Mouse (Mus musculus) bone marrow, adult 2 months (tissue): ENCODE data around the gene Trmt2a. TPM values are rescaled to one million over a fixed set of nuclear protein-coding genes. Genes with fewer than 3 reads are reported as not detected.
"Not testable (repeated sequence)": the region's sequence is repeated elsewhere in the genome, so short reads cannot be mapped to it uniquely, and the experiment has no call there.

ENCODE experiments used
- H3K27ac ChIP-seq: fragments of 200-500 bp; 2 replicates; pipeline ENCODE4 v1.5.1; 2012; ENCODE audit warnings: low read depth, mild to moderate bottlenecking, control low read depth, inconsistent platforms, low read length; ENCODE audit not compliant: control insufficient read depth, poor library complexity, insufficient read depth
- H3K4me1 ChIP-seq: fragments of 200-500 bp; 2 replicates; pipeline ENCODE4 v1.6.1; 2011; ENCODE audit warnings: low read length; ENCODE audit not compliant: control insufficient read depth, insufficient read depth
- H3K4me3 ChIP-seq: fragments of 200-500 bp; replicated peaks from 2 replicates; pipeline ENCODE3; 2011; ENCODE audit warnings: mild to moderate bottlenecking, low read depth, low read length, control low read depth; ENCODE audit not compliant: control insufficient read depth
- CTCF ChIP-seq: fragments of 200-500 bp; IDR thresholded peaks from 2 replicates; pipeline ENCODE4 v1.5.1; 2011; ENCODE audit warnings: low read length, control low read depth; ENCODE audit not compliant: control insufficient read depth, insufficient read depth
- POLR2A ChIP-seq: fragments of 200-500 bp; IDR thresholded peaks from 2 replicates; pipeline ENCODE4 v1.6.1; 2011; ENCODE audit warnings: low read depth, mild to moderate bottlenecking, control low read depth, low read length, borderline replicate concordance; ENCODE audit not compliant: control insufficient read depth
- WGBS: fragments of 180-500 bp; shearing (Covaris S2); methylation state at CpG from one replicate; pipeline ENCODE4 v1.1.7; 2018; 5-methylcytosine and 5-hydroxymethylcytosine counted together
- polyA plus RNA-seq: library from polyadenylated mRNA; stranded (reverse); fragments of >200 nt; gene quantifications from 2 replicates; pipeline ENCODE4 v1.2.4, GENCODE M21; 2011; ENCODE audit warnings: low replicate concordance; ENCODE audit not compliant: missing spikeins, insufficient read depth, insufficient read length

Gene Trmt2a
- polyA plus RNA-seq, 1 experiment: 104 TPM

DNA sequence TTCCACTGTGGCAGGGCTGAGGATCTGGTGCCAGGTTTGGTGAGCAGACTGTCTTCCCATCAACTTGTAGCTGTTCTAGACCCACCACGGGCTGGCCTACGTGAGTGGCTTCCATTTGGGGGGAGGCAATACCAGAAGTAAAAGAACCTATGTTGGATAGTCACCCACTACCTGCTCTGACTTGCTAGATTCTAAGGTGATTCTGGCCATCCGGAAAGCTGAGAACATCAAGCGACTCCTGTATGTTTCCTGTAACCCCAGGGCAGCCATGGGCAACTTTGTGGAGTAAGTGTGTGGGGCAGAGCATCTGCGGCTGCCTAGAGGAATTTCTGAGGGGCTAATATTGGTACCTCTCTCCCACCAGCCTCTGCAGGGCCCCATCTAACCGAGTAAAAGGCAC, 4.3 kb downstream of the Trmt2a start:
- H3K27ac ChIP-seq: no peak overlapping the region
- WGBS: 77% methylated on average over 6 of the region's 6 CpGs
- TF ChIP-seq POLR2A (no peak), CTCF (no peak)

DNA sequence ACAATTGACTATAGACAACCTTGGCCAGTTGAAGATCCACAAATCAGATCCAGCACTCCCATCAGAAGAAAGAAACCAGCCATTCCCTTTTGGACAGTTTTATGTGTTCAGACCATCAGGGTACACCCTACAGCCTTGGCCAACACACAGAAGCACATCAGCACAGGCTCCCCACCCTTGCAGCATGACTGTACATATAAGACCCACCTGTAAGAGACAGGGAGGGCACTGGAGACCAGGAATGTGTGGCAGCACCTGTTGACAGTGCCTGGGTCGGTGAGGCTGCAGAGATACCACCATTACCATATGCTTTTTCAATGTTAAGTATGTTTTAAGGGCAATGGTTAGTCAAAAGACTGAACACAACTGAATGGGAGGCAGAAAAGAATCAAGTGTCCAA, 5.4 kb downstream of the Trmt2a start:
- H3K4me1 ChIP-seq: peaks cover 3% of the 10 kb centered on the region
- H3K4me3 ChIP-seq: no peak overlapping the region
- TF ChIP-seq CTCF: no peak
- no peak for TF ChIP-seq POLR2A
- WGBS: 82% methylated on average over 1 of the region's 1 CpGs
- H3K27ac ChIP-seq: no peak overlapping the region

More for the DNA sequence above, 4.3 kb downstream of the Trmt2a start:
- Histone ChIP-seq H3K4me1 (peaks cover 3% of the 10 kb centered on the region), H3K4me3 (no peak overlapping the region)

DNA sequence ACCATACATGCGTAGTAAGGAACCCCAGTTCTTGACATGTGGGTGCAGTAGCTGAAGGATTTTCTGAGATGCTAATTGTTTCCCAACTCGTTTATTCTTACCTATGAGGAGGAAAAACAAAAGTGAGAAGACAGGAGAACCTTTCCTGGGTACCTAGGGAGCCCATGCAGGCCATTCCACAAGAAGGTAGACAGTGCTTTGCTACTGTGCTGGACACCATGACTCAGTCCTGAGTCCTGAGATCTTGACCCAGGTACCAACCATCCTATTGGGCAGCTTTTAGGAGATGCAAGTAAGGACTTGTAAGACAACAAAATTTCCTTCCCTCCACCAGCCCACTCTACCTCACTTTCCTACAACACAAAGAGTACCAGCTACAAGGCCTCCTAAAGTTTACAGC, 9.7 kb downstream of the Trmt2a start, which contains the start of gene Gm49776:
TSS of gene Gm49776 (minus strand) at position 101 of the 400 bp plus-strand sequence.
- 92% methylated on average over 2 of the region's 2 CpGs for WGBS
- H3K4me1 ChIP-seq: no peaks in the 10 kb centered on the region
- H3K27ac ChIP-seq: no peak within 1 kb of the TSS
- H3K4me3 ChIP-seq: no peak within 1 kb of the TSS
- TF ChIP-seq POLR2A (no peak), CTCF (no peak)

DNA sequence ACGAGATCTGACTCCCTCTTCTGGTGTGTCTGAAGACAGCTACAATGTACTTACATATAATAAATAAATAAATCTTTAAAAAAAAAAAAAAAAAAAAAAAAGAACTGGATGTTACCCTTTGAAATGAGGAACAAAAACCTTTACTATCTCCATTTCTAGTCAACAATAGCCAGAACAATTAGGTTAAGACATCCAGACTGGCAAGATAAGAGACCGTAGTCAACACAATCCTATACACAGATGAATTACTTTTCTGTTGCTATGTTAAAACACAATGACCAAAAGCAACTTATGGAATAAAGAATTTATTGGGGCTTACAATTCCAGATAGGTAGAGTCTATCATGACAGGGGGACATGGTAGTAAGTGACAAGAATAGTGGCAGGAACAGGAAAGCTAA, 16.5 kb downstream of the Trmt2a start:
- no peak for TF ChIP-seq CTCF
- TF ChIP-seq POLR2A: no peak
- Histone ChIP-seq H3K4me3 (no peak overlapping the region), H3K4me1 (no peaks in the 10 kb centered on the region), H3K27ac (no peak overlapping the region)
- WGBS: 91% methylated on average over 2 of the region's 2 CpGs

DNA sequence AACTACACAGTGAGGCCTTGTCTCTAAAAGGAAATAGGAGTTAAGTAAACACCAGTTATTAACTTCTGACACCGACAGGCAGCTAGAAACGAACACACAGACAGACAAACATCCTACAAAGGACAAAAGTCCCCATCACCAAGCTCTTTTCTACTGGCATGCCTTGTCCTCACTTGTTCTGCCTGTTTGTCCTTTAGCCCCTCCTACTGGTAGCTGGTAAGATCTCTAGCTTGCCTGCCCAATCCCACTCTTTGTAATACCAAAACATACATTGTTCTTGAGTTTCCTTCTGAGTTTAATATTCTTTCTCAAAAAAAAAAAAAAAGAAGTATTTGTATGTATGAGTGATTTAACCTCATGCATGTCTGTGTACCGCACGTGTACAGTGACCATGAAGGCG, 19.7 kb downstream of the Trmt2a start:
- no peak for TF ChIP-seq POLR2A
- Histone ChIP-seq H3K4me1 (no peaks in the 10 kb centered on the region), H3K4me3 (no peak overlapping the region), H3K27ac (no peak overlapping the region)
- WGBS: 92% methylated on average over 5 of the region's 5 CpGs

DNA sequence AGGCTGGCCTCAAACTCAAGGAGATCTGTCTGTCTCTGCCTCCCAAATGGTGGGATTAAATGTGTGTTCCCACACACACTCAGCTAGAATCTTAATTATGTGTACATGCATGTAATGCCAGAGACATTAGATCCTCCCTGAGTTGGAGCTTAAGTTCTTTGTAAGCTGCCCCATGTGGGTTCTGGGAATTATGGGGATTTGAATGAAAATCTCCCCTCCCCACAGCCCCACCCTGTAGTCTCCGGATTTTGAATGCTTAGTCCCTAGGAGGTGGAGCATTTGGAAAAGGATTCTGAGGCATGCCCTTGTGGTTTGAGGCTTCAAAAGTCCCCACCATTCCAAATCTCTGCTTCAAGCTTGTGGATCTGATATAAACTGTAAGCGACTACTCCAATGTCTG, 26.7 kb downstream of the Trmt2a start:
- Histone ChIP-seq H3K4me1 (no peaks in the 10 kb centered on the region), H3K4me3 (no peak overlapping the region), H3K27ac (no peak overlapping the region)
- TF ChIP-seq CTCF: no peak
- 92% methylated on average over 2 of the region's 2 CpGs for WGBS

DNA sequence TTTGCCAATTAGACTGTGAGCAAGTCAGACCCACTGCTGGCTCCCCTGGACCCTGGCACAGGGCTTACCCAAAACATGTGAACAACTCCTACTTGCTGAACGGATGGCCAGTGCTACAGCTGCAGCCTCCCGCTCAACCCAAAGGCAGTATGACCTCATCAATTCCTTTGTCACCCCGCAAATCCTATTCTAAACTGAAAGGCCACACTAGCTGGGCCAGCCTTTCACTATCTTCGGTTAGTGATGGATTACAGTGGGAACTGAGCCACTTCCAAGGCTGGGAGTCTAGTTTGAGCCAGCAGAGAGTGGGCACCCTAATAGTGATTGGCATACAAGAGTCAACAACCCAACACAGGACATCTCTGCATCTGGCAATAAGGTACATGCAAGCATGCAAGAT, 39.7 kb downstream of the Trmt2a start:
- no peak overlapping the region; the same call in 1 of the 2 replicates for H3K27ac ChIP-seq
- TF ChIP-seq POLR2A (no peak), CTCF (no peak)
- H3K4me3 ChIP-seq: peak overlapping the region; percentile 98
- WGBS: 3% methylated on average over 4 of the region's 4 CpGs
- peaks cover 2% of the 10 kb centered on the region for H3K4me1 ChIP-seq

DNA sequence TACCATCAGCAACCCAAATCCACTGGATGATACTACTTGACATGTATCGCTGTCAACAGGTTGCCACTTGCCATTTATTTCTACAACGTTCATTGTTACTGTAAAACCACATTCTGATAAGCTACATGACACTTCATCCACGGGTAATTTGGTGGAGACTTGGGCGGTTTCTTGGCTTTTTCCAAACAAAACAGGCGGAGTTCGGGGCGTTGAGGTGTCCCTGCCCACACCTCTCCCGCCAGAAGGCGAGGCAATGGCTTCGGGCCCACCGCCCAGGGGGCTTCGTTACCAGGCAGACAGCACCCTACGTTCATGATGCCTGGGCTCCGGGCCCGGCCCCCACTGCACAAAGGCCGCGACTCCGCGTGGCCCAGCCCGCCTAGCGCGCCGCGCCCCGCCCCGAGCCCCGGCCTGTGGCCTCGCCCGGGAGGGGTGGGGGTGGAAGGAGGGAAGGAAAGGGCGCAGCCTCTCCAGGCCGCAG, 40.1 kb downstream of the Trmt2a start:
- TF ChIP-seq CTCF: no peak
- TF ChIP-seq POLR2A: no peak
- Histone ChIP-seq H3K4me1 (peaks cover 2% of the 10 kb centered on the region), H3K4me3 (peak overlapping the region; percentile 98), H3K27ac (peak overlapping the region; percentile 93)
- under 1% methylated on average over 30 of the region's 31 CpGs for WGBS

DNA sequence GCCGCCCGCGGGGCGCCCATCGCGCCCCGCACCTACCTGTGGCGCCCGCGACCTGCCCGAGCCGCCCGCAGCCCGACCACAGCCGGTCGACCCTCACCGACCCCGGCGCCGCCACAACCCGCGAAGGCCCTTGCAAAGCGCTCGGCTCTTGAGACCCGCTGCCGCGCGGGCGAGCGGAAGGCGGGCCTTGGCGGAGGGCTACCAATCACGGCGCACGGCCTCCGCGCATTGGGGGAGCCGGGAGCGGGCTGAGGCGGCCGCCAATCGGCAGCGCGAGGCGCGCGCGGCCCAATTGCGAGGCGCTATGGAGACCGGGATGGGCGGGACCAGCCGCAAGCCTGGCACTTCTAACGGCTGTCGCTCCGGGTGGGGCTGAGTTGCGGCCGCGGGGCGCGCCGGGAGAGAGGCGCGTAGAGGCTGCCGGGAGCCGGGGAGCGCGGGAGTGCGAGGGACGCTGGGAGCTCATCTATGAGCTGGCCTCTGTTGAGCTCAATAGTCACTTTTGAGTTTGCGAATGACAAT, 40.6 kb downstream of the Trmt2a start, which contains the start of gene Dgcr8:
TSS of gene Dgcr8 (minus strand) at position 180 of the 522 bp plus-strand sequence.
- Histone ChIP-seq H3K4me3 (peak within 1 kb of the TSS; percentile 98), H3K4me1 (peaks cover 2% of the 10 kb centered on the region), H3K27ac (peak within 1 kb of the TSS; percentile 93)
- TF ChIP-seq CTCF (no peak), POLR2A (peak; percentile 51; the same call in 1 of the 2 replicates)
- WGBS: under 1% methylated on average over 70 of the region's 71 CpGs

DNA sequence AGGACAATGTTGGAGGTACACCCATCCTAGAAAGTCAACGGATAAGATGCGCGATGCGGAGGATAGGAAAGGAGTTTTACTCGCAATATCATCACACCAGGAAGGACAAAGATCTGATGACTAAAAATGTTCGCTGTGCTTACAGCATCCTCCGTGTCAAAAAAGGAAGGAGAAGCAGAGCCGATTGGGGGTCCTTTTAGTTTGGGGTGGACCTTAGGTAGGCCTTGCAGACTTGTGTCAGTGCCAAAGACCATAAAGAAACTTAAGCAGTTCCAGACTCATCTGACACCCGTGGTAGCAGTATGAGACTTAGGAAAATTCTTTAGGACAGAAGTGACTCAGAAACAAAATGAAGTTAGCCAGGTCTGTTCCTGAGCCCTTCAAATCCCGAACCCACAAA, 41.1 kb downstream of the Trmt2a start:
- WGBS: under 1% methylated on average over 10 of the region's 10 CpGs
- Histone ChIP-seq H3K27ac (peak overlapping the region; percentile 59), H3K4me3 (peak overlapping the region; percentile 50)
- not testable (repeated sequence) for H3K4me1 ChIP-seq
